In genomic region chr4:134923258-134924018, GRCm38 (mm10) we compare ENCODE assay signal across 8 mouse cellular contexts. TPM values are rescaled to one million over a fixed set of nuclear protein-coding genes. Genes with fewer than 3 reads are reported as not detected.
DNase-seq lines count a peak whose midpoint lies in the region; ATAC-seq and TF ChIP-seq lines count a peak whose summit lies in the region.

Rsrp1 (plus strand) TSS chr4:134923592.

- in situ Hi-C loops in ES-E14 (cut with MboI; ENCODE audit: low sequenced_read_pairs in 2 of 2, unreplicated experiment in 2 of 2), result no loop called here

- intact Hi-C loops in heart, postnatal 36 days (cut with DNase I), result no loop called here

- no peaks in the 10 kb centered on the region for H3K27me3 ChIP-seq in forebrain, embryonic 16.5 days (replicated peaks; ENCODE audit: control insufficient read depth, insufficient read depth, low read length)
- H3K27me3 ChIP-seq in lung, embryonic 14.5 days (ENCODE audit: insufficient read depth, low read length), result no peaks in the 10 kb centered on the region
- H3K27me3 ChIP-seq in thymus, adult 2 months (ENCODE audit: control insufficient read depth, insufficient read depth, low read length), result no peaks in the 10 kb centered on the region

- H3K4me3 ChIP-seq in ES-E14 (ENCODE audit: insufficient read depth in 1 of 2, low read depth in 1 of 2, low read length in 2 of 2, poor library complexity in 1 of 2, severe bottlenecking in 1 of 2), result peak within 1 kb of the TSS; percentile 72 to 95
- H3K4me3 ChIP-seq in forebrain, embryonic 16.5 days (replicated peaks; ENCODE audit: low read length), result peak within 1 kb of the TSS; percentile 94
- peak within 1 kb of the TSS; percentile 70 for H3K4me3 ChIP-seq in layer of hippocampus, adult 2 months
- H3K4me3 ChIP-seq in lung, embryonic 14.5 days (ENCODE audit: low read depth, low read length), result peak within 1 kb of the TSS; percentile 99
- H3K4me3 ChIP-seq in olfactory bulb, adult 2 months (ENCODE audit: insufficient read depth, low read depth, low read length), result peak within 1 kb of the TSS; percentile 71
- H3K4me3 ChIP-seq in thymus, adult 2 months (ENCODE audit: control insufficient read depth, insufficient read depth, low read length), result peak within 1 kb of the TSS; percentile 75

- H3K4me1 ChIP-seq in ES-E14 (ENCODE audit: control insufficient read depth in 2 of 2, insufficient read depth in 2 of 2, low read length in 2 of 2, poor library complexity in 1 of 2), result peaks cover 3 to 5% of the 10 kb centered on the region in 2 experiments; a peak in 2 of 4 replicates
- H3K4me1 ChIP-seq in forebrain, embryonic 16.5 days (replicated peaks; ENCODE audit: control insufficient read depth, insufficient read depth, low read length), result peaks cover 26% of the 10 kb centered on the region
- H3K4me1 ChIP-seq in lung, embryonic 14.5 days (ENCODE audit: insufficient read depth), result peaks cover 10% of the 10 kb centered on the region
- peaks cover 6% of the 10 kb centered on the region for H3K4me1 ChIP-seq in olfactory bulb, adult 2 months (ENCODE audit: control insufficient read depth, insufficient read depth, low read length)
- H3K4me1 ChIP-seq in thymus, adult 2 months (replicated peaks; ENCODE audit: control insufficient read depth, insufficient read depth, low read length), result peaks cover 24% of the 10 kb centered on the region

- H3K4me2 ChIP-seq in forebrain, embryonic 16.5 days (ENCODE audit: low read length), result peak within 1 kb of the TSS; percentile 89
- peak within 1 kb of the TSS; percentile 75 for H3K4me2 ChIP-seq in lung, embryonic 14.5 days

- no peak for TF ChIP-seq CTCF in layer of hippocampus, adult 2 months (conservative IDR thresholded peaks at IDR 0.05)
- TF ChIP-seq CTCF in lung, embryonic 14.5 days (IDR thresholded peaks at IDR 0.05; ENCODE audit: low read depth), result no peak
- TF ChIP-seq CTCF in olfactory bulb, adult 2 months (IDR thresholded peaks at IDR 0.05; ENCODE audit: insufficient read depth, low read depth, low read length), result no peak
- 0 out of 2 replicates have a peak, but pooled peaks have one; percentile 5 for TF ChIP-seq CTCF in thymus, adult 2 months (IDR thresholded peaks at IDR 0.05; ENCODE audit: borderline replicate concordance, control insufficient read depth, extremely low read depth, insufficient read depth, low read length, poor library complexity)

- peak; percentile 96 for ATAC-seq in forebrain, embryonic 16.5 days
- peak; percentile 93 for ATAC-seq in lung, embryonic 14.5 days (ENCODE audit: insufficient read depth)

- peaks cover 25% of the 10 kb centered on the region for H3K36me3 ChIP-seq in ES-E14 (ENCODE audit: control insufficient read depth, insufficient read depth, low read length, poor library complexity, severe bottlenecking)
- peaks cover 20% of the 10 kb centered on the region for H3K36me3 ChIP-seq in forebrain, embryonic 16.5 days (ENCODE audit: control insufficient read depth, insufficient read depth)
- peaks cover 40% of the 10 kb centered on the region for H3K36me3 ChIP-seq in lung, embryonic 14.5 days (ENCODE audit: insufficient read depth)
- peaks cover 39% of the 10 kb centered on the region for H3K36me3 ChIP-seq in thymus, adult 2 months (ENCODE audit: control insufficient read depth, insufficient read depth, low read length)

- H3K9me3 ChIP-seq in ES-E14 (ENCODE audit: control insufficient read depth, insufficient read depth, low read depth, low read length), result no peaks in the 10 kb centered on the region
- no peaks in the 10 kb centered on the region for H3K9me3 ChIP-seq in forebrain, embryonic 16.5 days (ENCODE audit: control insufficient read depth, low read length)
- no peaks in the 10 kb centered on the region for H3K9me3 ChIP-seq in lung, embryonic 14.5 days (ENCODE audit: low read depth, low read length)

- H3K27ac ChIP-seq in ES-E14 (ENCODE audit: insufficient read depth, low read depth, low read length, poor library complexity, severe bottlenecking), result peak within 1 kb of the TSS; percentile 98
- peak within 1 kb of the TSS; percentile 95 for H3K27ac ChIP-seq in forebrain, embryonic 16.5 days (ENCODE audit: low read length)
- H3K27ac ChIP-seq in layer of hippocampus, adult 2 months, result peak within 1 kb of the TSS; percentile 99
- H3K27ac ChIP-seq in lung, embryonic 14.5 days (ENCODE audit: low read depth), result peak within 1 kb of the TSS; percentile 91
- peak within 1 kb of the TSS; percentile 100 for H3K27ac ChIP-seq in olfactory bulb, adult 2 months (ENCODE audit: insufficient read depth, low read depth, low read length)
- H3K27ac ChIP-seq in thymus, adult 2 months (ENCODE audit: control insufficient read depth, insufficient read depth, low read length), result peak within 1 kb of the TSS; percentile 76

- peak; percentile 100 for TF ChIP-seq POLR2A in olfactory bulb, adult 2 months (IDR thresholded peaks at IDR 0.05; ENCODE audit: insufficient read depth, low read depth, low read length)
- peak; percentile 100 for TF ChIP-seq POLR2A in thymus, adult 2 months (IDR thresholded peaks at IDR 0.05; ENCODE audit: control insufficient read depth, extremely low read depth, insufficient read depth, low read length, poor library complexity)

- under 1% methylated on average over 64 of the region's 64 CpGs for WGBS in forebrain, embryonic 16.5 days
- whole genome bisulfite sequencing in lung, embryonic 14.5 days, result under 1% methylated on average over 64 of the region's 64 CpGs
- under 1% methylated on average over 64 of the region's 64 CpGs for WGBS in olfactory bulb, adult 2 months
- under 1% methylated on average over 64 of the region's 64 CpGs for WGBS in thymus, adult 2 months

- peak within 1 kb of the TSS; percentile 98 for H3K9ac ChIP-seq in ES-E14 (ENCODE audit: insufficient read depth, low read depth, low read length, poor library complexity, severe bottlenecking)
- peak within 1 kb of the TSS; percentile 89 for H3K9ac ChIP-seq in forebrain, embryonic 16.5 days (replicated peaks; ENCODE audit: low read depth, low read length)
- peak within 1 kb of the TSS; percentile 91 for H3K9ac ChIP-seq in lung, embryonic 14.5 days

- DNase-seq in ES-E14 (ENCODE audit: low read depth, low spot score), result peak; percentile 95
- DNase-seq in cerebellum, adult 11-12 months, result peak; percentile 99
- peak; percentile 98 for DNase-seq in heart, postnatal 36 days
- peak; percentile 95 to 98 for DNase-seq in layer of hippocampus, adult 2 months (ENCODE audit: low spot score in 2 of 2)
- DNase-seq in lung, embryonic 14.5 days, result peak; percentile 100
- DNase-seq in thymus, adult 2 months, result peak; percentile 94

TF ChIP-seq in ES-E14, 5 proteins besides CTCF, POLR2A, EP300 and RAD21:
- TF ChIP-seq MAFK (IDR thresholded peaks at IDR 0.05; ENCODE audit: insufficient read depth, low read depth, low read length) (peak; percentile 43; the same call in 1 of the 2 replicates), CHD2 (IDR thresholded peaks at IDR 0.05; ENCODE audit: low read depth, low read length) (peak; percentile 59; the same call in 1 of the 2 replicates), ZC3H11A (IDR thresholded peaks at IDR 0.05; ENCODE audit: borderline replicate concordance, low read depth, low read length) (no peak), HCFC1 (IDR thresholded peaks at IDR 0.05; ENCODE audit: borderline replicate concordance, insufficient read depth, low read length) (peak; percentile 36; the same call in 1 of the 2 replicates), ZNF384 (IDR thresholded peaks at IDR 0.05; ENCODE audit: low read depth, low read length) (no peak)
TF ChIP-seq in ES-E14: peak in this region for 3.

RNA-seq across cellular contexts. Expression of gene Rsrp1, which starts in this region (rescaled TPM):
- 93.9 and 130 TPM in 2 replicates for total RNA-seq in ES-E14 (2012; rRNA removed)
- polyA plus RNA-seq in forebrain, embryonic 16.5 days (2015; fragmentation: Nextera tagmentation; extraction: Ambion mirVana), result 644 and 645 TPM in 2 replicates
- total RNA-seq in heart, postnatal 36 days (2021), result 100 to 1,000 TPM; 129 to 206 TPM
- 100 to 1,000 TPM; 237 to 277 TPM for total RNA-seq in layer of hippocampus, adult 2 months (2021)
- polyA plus RNA-seq in lung, embryonic 14.5 days (2014; fragmentation: Nextera tagmentation; extraction: Ambion mirVana), result 341 and 344 TPM in 2 replicates
- 408 and 522 TPM in 2 replicates for polyA plus RNA-seq in olfactory bulb, adult 2 months (2012; ENCODE audit: insufficient read depth, insufficient read length, low replicate concordance, missing spikeins)
- polyA plus RNA-seq in thymus, adult 2 months (2012; rRNA removed), result 1,774 and 1,821 TPM in 2 replicates

Comparison
In these comparisons a context has a peak if more than half of its experiments do, and no peak if none do; other contexts are left out.
1. Peak in every context shown above with its lines: DNase-seq, ATAC-seq, H3K4me3 ChIP-seq and H3K27ac ChIP-seq.